Mouse (Mus musculus) MEL-GATA-1-ER (cell line): ENCODE data around the gene Ptprc.

Experiments used
- DNase-seq: peaks from one replicate; pipeline ENCODE4 v3.0.0-alpha.2; 2012; ENCODE audit warnings: low read depth; ENCODE audit errors: extremely low read depth

Gene Ptprc

GRCm38 (mm10) chr1:138175494-138175893 lies at the start of gene Ptprc:
TSS of gene Ptprc (minus strand) at chr1:138175708.
- no peak for DNase-seq

DNA sequence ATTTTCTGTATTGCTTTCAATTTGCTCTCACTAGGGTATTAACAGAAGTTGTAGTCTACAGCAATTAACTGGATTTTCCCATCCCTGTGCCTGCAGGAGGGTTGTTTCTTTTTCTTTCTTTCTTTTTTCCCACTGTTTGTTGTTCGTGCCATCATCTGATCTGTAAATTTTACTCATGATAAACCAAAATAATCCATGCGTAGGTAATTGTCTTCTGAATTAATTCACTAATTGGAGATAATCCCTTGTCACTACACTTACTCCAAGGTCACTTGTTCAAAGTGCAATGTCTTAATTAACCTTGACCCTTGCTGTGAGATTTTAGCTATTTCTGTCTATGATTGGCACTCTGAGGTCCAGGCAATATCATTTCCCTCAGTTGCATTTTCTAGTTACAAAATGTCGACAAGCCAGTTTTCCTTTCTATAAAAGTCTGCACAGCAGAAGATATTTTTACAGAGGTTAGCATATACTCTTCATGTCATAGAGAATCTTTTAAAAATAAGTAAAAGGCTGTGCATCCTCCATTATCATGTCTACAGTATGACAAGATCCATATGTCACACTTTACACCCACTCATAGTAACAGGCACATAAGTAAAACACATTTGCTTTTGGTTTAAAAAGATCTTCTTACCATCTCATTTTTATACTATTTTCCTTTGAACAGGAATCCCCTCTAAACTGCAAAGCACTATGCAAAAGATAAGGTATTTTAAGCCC lies 39.4 kb upstream of the Ptprc start:
- DNase-seq, result no peak

DNA sequence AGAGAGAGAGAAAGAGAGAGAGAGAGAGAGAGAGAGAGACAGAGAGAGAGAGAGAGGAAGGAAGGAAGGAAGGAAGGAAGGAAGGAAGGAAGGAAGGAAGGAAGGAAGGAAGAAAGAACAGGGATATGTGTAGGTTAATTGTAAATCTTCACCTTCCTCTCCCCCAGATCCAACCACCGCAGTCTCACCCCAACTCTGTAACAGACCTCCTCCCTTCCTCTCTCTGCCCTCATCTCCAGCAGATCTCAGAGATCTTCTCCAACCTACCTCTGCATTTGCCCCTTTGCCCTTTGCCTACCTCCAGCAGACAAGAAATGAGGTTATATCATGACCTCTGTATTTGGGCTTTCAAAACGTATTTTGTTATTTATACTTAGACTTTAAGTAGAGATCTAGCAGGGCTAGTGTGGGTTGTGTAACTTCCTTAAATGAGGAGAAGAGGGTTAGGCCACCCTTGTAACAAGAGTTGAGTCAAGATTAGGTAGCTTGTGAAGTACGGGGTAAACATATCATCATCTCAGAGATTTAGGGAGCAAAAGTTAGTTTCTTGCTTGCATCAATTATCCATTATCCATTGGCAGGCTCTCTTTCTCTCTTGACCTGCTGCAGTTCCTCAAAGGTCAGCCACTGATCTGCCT lies 35.0 kb upstream of the Ptprc start:
- no peak for DNase-seq

- DNase-seq, result no peak
Measured at GRCm38 (mm10) chr1:138209751-138210150, 34.2 kb upstream of the Ptprc start.

- no peak for DNase-seq
Measured at GRCm38 (mm10) chr1:138206041-138206440, 30.5 kb upstream of the Ptprc start.

DNA sequence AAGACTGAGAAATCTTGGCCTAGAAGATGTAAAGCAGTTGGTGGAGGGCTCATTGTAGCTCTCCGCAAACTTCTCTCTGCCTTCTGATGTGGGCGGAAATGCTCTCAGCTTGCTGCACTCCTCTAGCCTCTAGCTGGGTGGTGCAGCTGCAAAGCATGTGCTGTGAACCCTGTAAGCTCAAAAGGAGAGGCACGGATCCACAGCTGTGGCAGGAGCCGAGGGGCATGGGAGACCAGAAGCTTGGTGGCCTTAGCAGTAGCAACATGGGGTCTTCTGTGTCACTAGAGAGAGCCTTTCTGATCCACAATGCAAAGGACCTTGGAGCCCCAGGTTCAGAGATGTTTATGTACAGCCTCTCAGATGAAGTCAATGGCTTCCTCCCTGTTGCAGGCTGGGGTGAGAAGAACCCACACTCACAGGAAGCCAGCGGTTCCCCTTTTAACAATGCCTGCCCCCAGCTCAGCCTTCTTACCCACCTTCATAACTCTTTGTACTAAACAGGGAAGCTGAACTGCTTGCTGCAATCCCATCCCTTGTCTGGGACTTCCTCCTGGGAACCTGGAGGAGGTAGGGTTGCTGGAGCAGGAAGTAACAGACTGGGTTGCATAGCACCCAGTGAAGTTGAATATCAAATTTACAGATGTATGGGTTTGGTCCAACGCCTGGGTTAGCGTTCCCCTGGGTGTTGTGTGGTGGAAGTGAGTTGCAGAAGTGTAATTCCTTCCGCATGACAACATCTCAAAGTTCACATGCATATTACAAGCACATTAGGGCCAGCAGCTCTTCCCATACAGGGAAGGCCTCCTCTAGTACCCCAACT lies 16.4 kb upstream of the Ptprc start:
- no peak for DNase-seq

DNA sequence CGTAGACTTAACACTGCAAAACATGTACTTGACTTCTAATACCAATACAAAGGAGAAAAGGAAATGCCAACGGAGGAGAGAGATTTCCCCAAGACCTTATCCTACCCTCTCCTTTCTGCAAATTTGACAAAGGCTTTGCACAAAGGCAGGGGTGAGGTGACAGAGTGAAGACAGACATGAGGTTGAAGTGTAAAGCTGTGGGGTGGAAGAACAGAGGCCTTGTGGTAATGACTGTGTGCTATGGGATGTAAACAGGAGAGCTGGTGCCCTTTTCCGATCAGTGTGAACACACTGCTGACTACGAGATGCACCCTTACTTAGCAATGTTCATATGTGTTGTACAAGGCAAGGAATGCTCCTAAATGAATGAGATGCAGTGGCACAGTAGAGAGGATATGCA lies 12.6 kb upstream of the Ptprc start:
- no peak for DNase-seq

DNA sequence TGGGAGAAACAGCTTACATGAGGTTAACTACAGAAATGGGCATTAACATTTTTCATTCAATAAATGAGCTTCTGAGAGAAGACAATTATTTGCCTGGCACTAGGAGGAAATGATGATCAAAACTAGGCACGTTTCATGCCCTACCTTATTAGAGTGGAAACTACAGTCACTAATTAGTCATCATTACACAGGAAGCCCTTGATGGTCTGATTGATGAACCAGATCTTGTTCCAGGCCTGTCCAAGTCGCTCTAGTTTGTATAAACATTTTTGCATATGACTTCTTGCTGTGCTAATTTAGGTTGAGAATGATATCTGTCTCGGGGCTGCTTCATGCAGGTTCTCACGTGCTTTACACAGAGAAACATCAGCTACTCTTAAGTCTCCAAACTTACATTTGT lies 10.4 kb upstream of the Ptprc start:
- no peak for DNase-seq

- no peak for DNase-seq
Measured at GRCm38 (mm10) chr1:138180081-138180480, 4.6 kb upstream of the Ptprc start.

GRCm38 (mm10) chr1:138174705-138175492 lies 609 bp downstream of the Ptprc start:
- peak; percentile 81 for DNase-seq

- no peak for DNase-seq
Measured at GRCm38 (mm10) chr1:138174143-138174542, 1.4 kb downstream of the Ptprc start.

DNA sequence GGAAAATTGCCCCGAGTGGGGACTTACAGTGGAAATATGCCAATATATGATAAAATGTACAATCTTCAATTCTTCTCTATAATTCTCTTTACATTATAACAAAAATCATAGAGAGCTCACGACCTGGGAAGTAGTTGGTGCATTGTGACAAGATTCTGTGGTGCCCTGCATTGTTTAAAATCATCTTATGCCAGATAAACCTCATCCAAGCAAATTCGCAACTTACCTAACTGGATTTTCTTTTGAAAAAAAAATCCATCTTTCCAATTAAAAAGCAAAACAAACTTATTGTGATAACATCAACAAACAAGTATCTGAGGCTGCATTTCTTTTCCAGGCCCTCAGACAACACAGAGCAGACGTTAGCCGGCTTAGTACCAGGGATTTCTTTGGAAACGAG lies 1.8 kb downstream of the Ptprc start:
- no peak for DNase-seq

GRCm38 (mm10) chr1:138172547-138172946 lies 3.0 kb downstream of the Ptprc start:
- DNase-seq, result no peak

DNA sequence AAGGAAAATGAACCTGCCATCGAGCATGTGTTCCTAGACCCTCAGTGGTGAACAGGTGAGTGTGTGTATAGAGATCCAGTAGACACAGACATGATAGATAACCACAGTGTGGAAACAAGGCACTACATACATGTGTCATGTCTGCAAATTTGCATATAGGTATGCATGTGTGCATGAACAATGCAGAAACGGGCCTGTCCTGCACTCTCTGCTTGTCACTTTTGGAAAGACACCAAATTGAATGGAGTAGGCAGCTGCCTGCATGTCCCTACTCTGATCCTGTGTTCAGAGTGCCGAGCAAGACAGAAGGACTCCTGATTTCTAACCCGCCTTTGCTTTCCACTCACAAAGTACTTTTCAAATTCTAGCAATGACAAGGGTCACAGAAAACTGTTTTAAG lies 3.4 kb downstream of the Ptprc start:
- no peak for DNase-seq

DNA sequence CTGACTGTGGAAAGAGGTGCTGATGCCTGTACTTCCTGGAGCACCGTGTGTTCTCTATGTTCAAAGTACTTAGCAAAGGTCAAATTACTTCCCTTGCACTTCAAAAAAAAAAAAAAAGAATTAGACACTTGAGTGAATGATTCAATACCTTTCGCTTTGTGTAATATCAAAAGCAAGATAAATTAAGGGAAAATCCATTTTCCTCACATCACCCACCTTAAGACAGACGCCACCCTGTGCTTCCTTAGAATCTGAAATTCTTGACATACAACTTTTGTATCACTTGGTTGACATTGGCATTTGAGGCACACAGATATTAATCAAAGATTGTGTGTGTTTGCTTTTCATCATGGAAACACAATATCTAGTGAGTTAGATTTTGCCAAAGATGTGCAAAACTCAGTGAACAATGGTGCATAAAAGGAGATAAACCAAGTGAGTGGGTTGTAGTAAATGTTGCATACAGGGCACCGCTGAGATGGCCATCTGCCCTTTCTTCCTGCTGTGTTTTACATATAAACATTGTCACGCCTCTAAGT lies 9.2 kb downstream of the Ptprc start:
- DNase-seq, result no peak

GRCm38 (mm10) chr1:138162638-138163037 lies 12.9 kb downstream of the Ptprc start:
- DNase-seq, result no peak

- DNase-seq, result no peak
Measured at GRCm38 (mm10) chr1:138158921-138159320, 16.6 kb downstream of the Ptprc start.

- DNase-seq, result no peak
Measured at GRCm38 (mm10) chr1:138158236-138158635, 17.3 kb downstream of the Ptprc start.

GRCm38 (mm10) chr1:138157709-138158108 lies 17.8 kb downstream of the Ptprc start:
- no peak for DNase-seq

- no peak for DNase-seq
Measured at GRCm38 (mm10) chr1:138157008-138157407, 18.5 kb downstream of the Ptprc start.

- DNase-seq, result no peak
Measured at GRCm38 (mm10) chr1:138154185-138154785, 21.2 kb downstream of the Ptprc start.
